Mouse (Mus musculus) adrenal gland, postnatal 36 days (tissue): Measurements from ENCODE around the gene Klf3. TPM values are rescaled to one million over a fixed set of nuclear protein-coding genes. Genes with fewer than 3 reads are reported as not detected.

Experiments used
- DNase-seq, 2 experiments: peaks; one replicate each; pipeline ENCODE4 v3.0.0; 2021; ENCODE audit warnings: mixed read lengths in 1 of 2
- total RNA-seq, 2 experiments: library from RNA; stranded (reverse); gene quantifications; 2 replicates each; pipeline ENCODE4 v1.2.3; 2021

The Klf3 gene
- total RNA-seq, 2 experiments from 2014 or later = 56.1 to 68.3 TPM

GRCm38 (mm10) chr5:64834213-64834612 lies 31.0 kb downstream of the Klf3 start:
- DNase-seq = no peak

GRCm38 (mm10) chr5:64835295-64835694 lies 32.1 kb downstream of the Klf3 start:
- no peak for DNase-seq

GRCm38 (mm10) chr5:64839016-64839599 lies 35.9 kb downstream of the Klf3 start:
- no peak for DNase-seq

GRCm38 (mm10) chr5:64840087-64840486 lies 36.9 kb downstream of the Klf3 start:
- DNase-seq = no peak

GRCm38 (mm10) chr5:64844622-64845021 lies 41.4 kb downstream of the Klf3 start:
- DNase-seq = no peak

- no peak for DNase-seq
These were observed 44.1 kb downstream of the Klf3 start for GRCm38 (mm10) chr5:64847305-64847704.

GRCm38 (mm10) chr5:64849892-64850291 lies 46.7 kb downstream of the Klf3 start:
- DNase-seq = no peak

- DNase-seq = no peak
These were observed 49.6 kb downstream of the Klf3 start for GRCm38 (mm10) chr5:64852656-64853398.

GRCm38 (mm10) chr5:64853421-64853820 lies 50.2 kb downstream of the Klf3 start:
- no peak for DNase-seq

- no peak for DNase-seq
These were observed 52.0 kb downstream of the Klf3 start for GRCm38 (mm10) chr5:64855199-64855598.

GRCm38 (mm10) chr5:64860900-64861470 lies 57.8 kb downstream of the Klf3 start:
- DNase-seq = peak in 1 of 2 experiments; percentile 30

GRCm38 (mm10) chr5:64861471-64862199 lies 58.4 kb downstream of the Klf3 start:
- peak in 1 of 2 experiments; percentile 28 for DNase-seq

- no peak for DNase-seq
These were observed 59.1 kb downstream of the Klf3 start for GRCm38 (mm10) chr5:64862269-64862668.

GRCm38 (mm10) chr5:64864699-64865108 lies 61.5 kb downstream of the Klf3 start:
- DNase-seq = peak in 1 of 2 experiments; percentile 15

GRCm38 (mm10) chr5:64865219-64865964 lies 62.2 kb downstream of the Klf3 start:
- DNase-seq = no peak

- peak; percentile 81 to 91 for DNase-seq
These were observed 63.3 kb downstream of the Klf3 start for GRCm38 (mm10) chr5:64866331-64867050.

- DNase-seq = peak; percentile 54 to 56
These were observed 63.9 kb downstream of the Klf3 start for GRCm38 (mm10) chr5:64867124-64867523.

- DNase-seq = no peak
These were observed 64.4 kb downstream of the Klf3 start for GRCm38 (mm10) chr5:64867551-64867950.

GRCm38 (mm10) chr5:64876086-64876830 lies 73.1 kb downstream of the Klf3 start:
- DNase-seq = no peak

GRCm38 (mm10) chr5:64877235-64878026 lies 74.2 kb downstream of the Klf3 start:
- no peak for DNase-seq
